Mouse (Mus musculus) stomach, embryonic 15.5 days (tissue): Measurements from ENCODE around the gene Rbm15b. TPM values are rescaled to one million over a fixed set of nuclear protein-coding genes. Genes with fewer than 3 reads are reported as not detected.

Source experiments
- ATAC-seq: fragments of 200-750 bp; cut with Nextera tagmentation; 2 replicates; pipeline ENCODE4 v1.8.0; 2017; ENCODE audit warnings: low read depth, moderate number of reproducible peaks, moderate TSS enrichment; ENCODE audit not compliant: insufficient read depth, low FRiP score
- H3K27ac ChIP-seq: fragments of 300-500 bp; sonication (generic); 2 replicates; pipeline ENCODE4 v1.5.1; 2015; ENCODE audit warnings: mild to moderate bottlenecking, inconsistent platforms
- H3K27me3 ChIP-seq: fragments of 300-500 bp; sonication (generic); replicated peaks from 2 replicates; pipeline ENCODE4 v1.6.1; 2015; ENCODE audit warnings: inconsistent platforms
- H3K36me3 ChIP-seq: fragments of 300-500 bp; sonication (generic); 2 replicates; pipeline ENCODE4 v1.6.1; 2015; ENCODE audit warnings: inconsistent platforms
- H3K4me1 ChIP-seq: fragments of 300-500 bp; sonication (generic); 2 replicates; pipeline ENCODE4 v1.6.1; 2015; ENCODE audit warnings: inconsistent platforms
- H3K4me2 ChIP-seq: fragments of 300-500 bp; sonication (generic); 2 replicates; pipeline ENCODE4 v1.6.1; 2015; ENCODE audit warnings: mild to moderate bottlenecking, inconsistent platforms
- H3K4me3 ChIP-seq: fragments of 300-500 bp; sonication (generic); replicated peaks from 2 replicates; pipeline ENCODE4 v1.5.1; 2015; ENCODE audit warnings: inconsistent platforms
- H3K9ac ChIP-seq: fragments of 300-500 bp; sonication (generic); 2 replicates; pipeline ENCODE4 v1.6.1; 2015; ENCODE audit warnings: inconsistent platforms
- H3K9me3 ChIP-seq: fragments of 300-500 bp; sonication (generic); 2 replicates; pipeline ENCODE4 v1.6.1; 2016; ENCODE audit warnings: inconsistent platforms
- WGBS: fragments of 180-500 bp; shearing (Covaris S2); methylation state at CpG from one replicate; pipeline ENCODE4 v1.1.7; 2015; 5-methylcytosine and 5-hydroxymethylcytosine counted together
- polyA plus RNA-seq: library from polyadenylated mRNA; unstranded; fragments of >200 nt; fragmentation: Nextera tagmentation; extraction: Ambion mirVana; gene quantifications from 2 replicates; pipeline ENCODE4 v1.2.1, GENCODE M21; 2015

Rbm15b gene
- polyA plus RNA-seq, 1 experiment from 2014 or later: 8.1 TPM

- Histone ChIP-seq H3K4me2 (no peak overlapping the region), H3K4me3 (no peak overlapping the region), H3K36me3 (peaks cover 16% of the 10 kb centered on the region), H3K9me3 (no peaks in the 10 kb centered on the region), H3K27ac (no peak overlapping the region), H3K9ac (no peak overlapping the region), H3K27me3 (no peaks in the 10 kb centered on the region), H3K4me1 (peaks cover 19% of the 10 kb centered on the region)
- no peak for ATAC-seq
- 56% methylated on average over 3 of the region's 3 CpGs for WGBS
Measured at GRCm38 (mm10) chr9:106893327-106893726, 6.1 kb upstream of the Rbm15b start.

GRCm38 (mm10) chr9:106892552-106892875, 5.3 kb upstream of the Rbm15b start:
- Histone ChIP-seq H3K36me3 (peaks cover 16% of the 10 kb centered on the region), H3K9me3 (no peaks in the 10 kb centered on the region), H3K4me3 (peak overlapping the region; percentile 95), H3K27ac (peak overlapping the region; percentile 96), H3K4me1 (peaks cover 24% of the 10 kb centered on the region), H3K9ac (peak overlapping the region; percentile 34), H3K27me3 (no peaks in the 10 kb centered on the region), H3K4me2 (peak overlapping the region; percentile 76)
- no peak; the same call in 1 of the 2 replicates for ATAC-seq
- WGBS: under 1% methylated on average over 9 of the region's 9 CpGs

GRCm38 (mm10) chr9:106891829-106892551, 4.8 kb upstream of the Rbm15b start, which contains the start of gene Manf:
TSS of gene Manf (minus strand) at chr9:106891979.
- H3K27me3 ChIP-seq: no peaks in the 10 kb centered on the region
- H3K9ac ChIP-seq: peak within 1 kb of the TSS; percentile 97
- peak within 1 kb of the TSS; percentile 76 for H3K4me2 ChIP-seq
- ATAC-seq: peak; percentile 99
- peak within 1 kb of the TSS; percentile 95 for H3K4me3 ChIP-seq
- peaks cover 16% of the 10 kb centered on the region for H3K36me3 ChIP-seq
- peak within 1 kb of the TSS; percentile 96 for H3K27ac ChIP-seq
- no peaks in the 10 kb centered on the region for H3K9me3 ChIP-seq
- WGBS: under 1% methylated on average over 59 of the region's 59 CpGs
- H3K4me1 ChIP-seq: peaks cover 27% of the 10 kb centered on the region

- Histone ChIP-seq H3K9me3 (no peaks in the 10 kb centered on the region), H3K36me3 (peaks cover 16% of the 10 kb centered on the region), H3K4me2 (peak overlapping the region; percentile 57), H3K27me3 (no peaks in the 10 kb centered on the region), H3K4me3 (peak overlapping the region; percentile 95), H3K27ac (peak overlapping the region; percentile 84), H3K9ac (peak overlapping the region; percentile 97), H3K4me1 (peaks cover 27% of the 10 kb centered on the region)
- ATAC-seq: no peak
- WGBS: 0% methylated on average over 17 of the region's 17 CpGs
Measured at GRCm38 (mm10) chr9:106891341-106891741, 4.1 kb upstream of the Rbm15b start.

GRCm38 (mm10) chr9:106890496-106891240, 3.4 kb upstream of the Rbm15b start:
- H3K9me3 ChIP-seq: no peaks in the 10 kb centered on the region
- H3K9ac ChIP-seq: peak overlapping the region; percentile 97; the same call in 1 of the 2 replicates
- no peaks in the 10 kb centered on the region for H3K27me3 ChIP-seq
- H3K4me2 ChIP-seq: peak overlapping the region; percentile 57
- H3K36me3 ChIP-seq: peaks cover 16% of the 10 kb centered on the region
- no peak for ATAC-seq
- peaks cover 30% of the 10 kb centered on the region for H3K4me1 ChIP-seq
- 65% methylated on average over 8 of the region's 8 CpGs for WGBS
- H3K4me3 ChIP-seq: peak overlapping the region; percentile 95
- H3K27ac ChIP-seq: no peak overlapping the region

- no peaks in the 10 kb centered on the region for H3K9me3 ChIP-seq
- peaks cover 44% of the 10 kb centered on the region for H3K4me1 ChIP-seq
- 0 out of 2 replicates have a peak overlapping the region, but pooled peaks have one; percentile 95 for H3K4me3 ChIP-seq
- no peak for ATAC-seq
- H3K27ac ChIP-seq: no peak overlapping the region
- H3K27me3 ChIP-seq: no peaks in the 10 kb centered on the region
- H3K36me3 ChIP-seq: peaks cover 16% of the 10 kb centered on the region
- no peak overlapping the region for H3K4me2 ChIP-seq
- WGBS: 79% methylated on average over 9 of the region's 9 CpGs
- no peak overlapping the region for H3K9ac ChIP-seq
Measured at GRCm38 (mm10) chr9:106889321-106889720, 2.1 kb upstream of the Rbm15b start.

GRCm38 (mm10) chr9:106888346-106888745, 1.1 kb upstream of the Rbm15b start:
- ATAC-seq: no peak
- Histone ChIP-seq H3K4me3 (no peak overlapping the region), H3K4me1 (peaks cover 50% of the 10 kb centered on the region), H3K27ac (no peak overlapping the region), H3K9me3 (no peaks in the 10 kb centered on the region), H3K36me3 (peaks cover 16% of the 10 kb centered on the region), H3K9ac (no peak overlapping the region), H3K4me2 (no peak overlapping the region), H3K27me3 (no peaks in the 10 kb centered on the region)
- WGBS: 93% methylated on average over 3 of the region's 3 CpGs

GRCm38 (mm10) chr9:106885901-106886731, 1.1 kb downstream of the Rbm15b start:
- H3K27me3 ChIP-seq: no peaks in the 10 kb centered on the region
- peak overlapping the region; percentile 84 for H3K4me3 ChIP-seq
- H3K9ac ChIP-seq: peak overlapping the region; percentile 87
- under 1% methylated on average over 86 of the region's 107 CpGs for WGBS
- H3K4me1 ChIP-seq: peaks cover 54% of the 10 kb centered on the region
- H3K9me3 ChIP-seq: no peaks in the 10 kb centered on the region
- peak overlapping the region; percentile 97 for H3K4me2 ChIP-seq
- no peak for ATAC-seq
- H3K27ac ChIP-seq: peak overlapping the region; percentile 80
- H3K36me3 ChIP-seq: peaks cover 35% of the 10 kb centered on the region

- no peak for ATAC-seq
- Histone ChIP-seq H3K4me3 (peak overlapping the region; percentile 84), H3K36me3 (peaks cover 37% of the 10 kb centered on the region), H3K4me2 (peak overlapping the region; percentile 97), H3K27me3 (no peaks in the 10 kb centered on the region), H3K9me3 (no peaks in the 10 kb centered on the region), H3K9ac (peak overlapping the region; percentile 87), H3K4me1 (peaks cover 49% of the 10 kb centered on the region), H3K27ac (no peak overlapping the region)
- 14% methylated on average over 44 of the region's 44 CpGs for WGBS
Measured at GRCm38 (mm10) chr9:106884996-106885900, 2.0 kb downstream of the Rbm15b start.

- Histone ChIP-seq H3K27me3 (no peaks in the 10 kb centered on the region), H3K4me1 (peaks cover 42% of the 10 kb centered on the region), H3K9ac (peak overlapping the region; percentile 87; the same call in 1 of the 2 replicates), H3K9me3 (no peaks in the 10 kb centered on the region), H3K27ac (no peak overlapping the region), H3K4me2 (peak overlapping the region; percentile 97), H3K4me3 (peak overlapping the region; percentile 84), H3K36me3 (peaks cover 32% of the 10 kb centered on the region)
- 28% methylated on average over 16 of the region's 16 CpGs for WGBS
- no peak for ATAC-seq
Measured at GRCm38 (mm10) chr9:106884306-106884705, 2.9 kb downstream of the Rbm15b start.

- WGBS: 73% methylated on average over 3 of the region's 3 CpGs
- Histone ChIP-seq H3K4me1 (peaks cover 38% of the 10 kb centered on the region), H3K4me3 (no peak overlapping the region), H3K27me3 (no peaks in the 10 kb centered on the region), H3K36me3 (peaks cover 29% of the 10 kb centered on the region), H3K9me3 (no peaks in the 10 kb centered on the region), H3K9ac (no peak overlapping the region), H3K27ac (no peak overlapping the region), H3K4me2 (peak overlapping the region; percentile 34; the same call in 1 of the 2 replicates)
- no peak for ATAC-seq
Measured at GRCm38 (mm10) chr9:106883085-106883484, 4.1 kb downstream of the Rbm15b start.
